Mouse (Mus musculus) layer of hippocampus, postnatal 10 days (tissue): ENCODE measurements around the gene Mr1. TPM values are rescaled to one million over a fixed set of nuclear protein-coding genes. Genes with fewer than 3 reads are reported as not detected.

Source experiments
- total RNA-seq, 2 experiments: library from RNA; stranded (reverse); gene quantifications; 2 replicates each; pipeline ENCODE4 v1.2.3; 2021

The Mr1 gene
- total RNA-seq, 2 experiments from 2014 or later: 3.0 to 3.7 TPM

Other genes with a start within 250 kb of the Mr1 start
- 10 to 100 TPM; 16.5 to 21.5 TPM for gene Ier5, start 47.2 kb downstream of the Mr1 start, total RNA-seq
- gene Stx6, start 11.9 kb upstream of the Mr1 start, total RNA-seq: 10 to 100 TPM; 84.5 to 90.1 TPM
- gene BC034090, start 97.6 kb upstream of the Mr1 start, total RNA-seq: 1 to 10 TPM; 6.2 to 8.4 TPM